ENCODE assay signal across 9 mouse cellular contexts in the genomic region with DNA sequence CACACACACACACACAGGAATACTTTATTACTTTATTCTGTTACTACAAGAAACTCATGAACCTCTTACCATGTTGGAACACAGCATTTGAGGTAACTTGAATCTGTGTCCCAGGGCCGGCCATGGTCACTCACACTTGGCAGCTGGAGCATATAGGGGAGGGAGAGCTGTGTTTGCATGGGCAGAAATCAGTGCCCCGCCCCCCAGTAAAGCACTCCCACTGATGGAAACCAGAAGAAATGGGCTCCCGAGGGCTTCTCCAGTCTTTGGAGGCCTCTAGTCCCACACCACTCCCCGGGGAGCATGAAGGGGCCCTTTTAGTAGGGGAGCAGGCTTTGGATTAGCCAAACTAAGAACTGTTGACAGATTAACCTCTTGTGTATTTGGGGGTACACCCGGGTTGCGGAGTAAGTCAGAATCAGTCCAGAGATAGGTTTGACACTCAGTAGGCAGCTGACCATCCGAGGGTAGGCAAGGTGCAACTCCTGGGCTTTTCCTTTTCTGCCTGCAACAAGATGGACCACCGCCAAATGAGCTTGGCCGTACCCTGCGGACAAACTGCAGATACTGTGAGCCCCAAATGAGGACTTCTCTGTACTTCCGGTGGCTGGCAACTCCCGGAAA.
A peak's percentile ranks its signal among the peaks of the same experiment; 100 is the strongest.
DNase-seq lines count a peak whose midpoint lies in the region; ATAC-seq and TF ChIP-seq lines count a peak whose summit lies in the region.
"Had no signal": no experiment of that assay in that cellular context is flagged by ENCODE, and none has a peak within 500 bp of the region (broad histone marks: within the 10 kb centered on the region; RNA-seq: fewer than 3 reads in every experiment).

No protein-coding gene starts in this region.

- no peaks in the 10 kb centered on the region for H3K9me3 ChIP-seq in kidney, embryonic 16.5 days (ENCODE audit: low read length)
- no peaks in the 10 kb centered on the region for H3K9me3 ChIP-seq in embryonic facial prominence, embryonic 10.5 days
- no peaks in the 10 kb centered on the region for H3K9me3 ChIP-seq in heart, postnatal 0 days (replicated peaks; ENCODE audit: control insufficient read depth, low read length)
- no peaks in the 10 kb centered on the region for H3K9me3 ChIP-seq in midbrain, embryonic 10.5 days (replicated peaks)

- H3K9ac ChIP-seq in kidney, embryonic 16.5 days (replicated peaks; ENCODE audit: low read length), result 0 out of 2 replicates have a peak overlapping the region, but pooled peaks have one; percentile 17
- H3K9ac ChIP-seq in heart, postnatal 0 days (replicated peaks; ENCODE audit: low read depth, low read length), result peak overlapping the region; percentile 49; the same call in 1 of the 2 replicates

- 24% methylated on average over 12 of the region's 12 CpGs for WGBS in kidney, embryonic 16.5 days
- 15% methylated on average over 12 of the region's 12 CpGs for WGBS in embryonic facial prominence, embryonic 10.5 days
- 16% methylated on average over 12 of the region's 12 CpGs for WGBS in heart, postnatal 0 days
- 12% methylated on average over 12 of the region's 12 CpGs for WGBS in midbrain, embryonic 10.5 days

- H3K4me3 ChIP-seq in kidney, embryonic 16.5 days (ENCODE audit: low read length), result peak overlapping the region; percentile 30
- H3K4me3 ChIP-seq in embryonic facial prominence, embryonic 10.5 days, result peak overlapping the region; percentile 52
- H3K4me3 ChIP-seq in heart, postnatal 0 days (ENCODE audit: low read depth, low read length), result peak overlapping the region; percentile 36
- H3K4me3 ChIP-seq in midbrain, embryonic 10.5 days, result peak overlapping the region; percentile 49

- no peak for DNase-seq in kidney, postnatal 25 days
- no peak for DNase-seq in embryonic facial prominence, embryonic 10.5 days (ENCODE audit: low spot score)
- DNase-seq in heart, postnatal 0 days (ENCODE audit: low spot score), result no peak
- DNase-seq in midbrain, embryonic 10.5 days (ENCODE audit: low spot score), result no peak
- DNase-seq in right cerebral cortex, adult 18-20 months, result no peak
- no peak for DNase-seq in left cerebral cortex, adult 8-10 months (ENCODE audit: low spot score in 2 of 2)
- DNase-seq in spleen, adult 12 weeks (ENCODE audit: low spot score), result no peak

- H3K27ac ChIP-seq in kidney, embryonic 16.5 days (ENCODE audit: low read length), result no peak overlapping the region
- peak overlapping the region; percentile 77 for H3K27ac ChIP-seq in embryonic facial prominence, embryonic 10.5 days (replicated peaks)
- H3K27ac ChIP-seq in heart, postnatal 0 days (ENCODE audit: low read depth), result no peak overlapping the region
- peak overlapping the region; percentile 77 for H3K27ac ChIP-seq in midbrain, embryonic 10.5 days (replicated peaks)

- no peak for TF ChIP-seq CTCF in heart, postnatal 0 days (IDR thresholded peaks at IDR 0.05; ENCODE audit: low read depth)

- H3K27me3 ChIP-seq in kidney, embryonic 16.5 days (ENCODE audit: insufficient read depth, low read length), result no peaks in the 10 kb centered on the region
- peaks cover 37% of the 10 kb centered on the region for H3K27me3 ChIP-seq in embryonic facial prominence, embryonic 10.5 days (replicated peaks; ENCODE audit: low read depth, poor library complexity, severe bottlenecking)
- no peaks in the 10 kb centered on the region for H3K27me3 ChIP-seq in heart, postnatal 0 days (ENCODE audit: control insufficient read depth, insufficient read depth, low read length)
- H3K27me3 ChIP-seq in midbrain, embryonic 10.5 days (ENCODE audit: low read depth, poor library complexity, severe bottlenecking), result peaks cover 55% of the 10 kb centered on the region
- H3K27me3 ChIP-seq: Patski had no signal

- peak overlapping the region; percentile 60 for H3K4me2 ChIP-seq in kidney, embryonic 16.5 days (replicated peaks; ENCODE audit: low read depth, low read length)
- peak overlapping the region; percentile 79 for H3K4me2 ChIP-seq in heart, postnatal 0 days (ENCODE audit: low read depth, low read length)

- H3K36me3 ChIP-seq in kidney, embryonic 16.5 days (ENCODE audit: insufficient read depth, low read length), result no peaks in the 10 kb centered on the region; the same call in 1 of the 2 replicates
- H3K36me3 ChIP-seq in embryonic facial prominence, embryonic 10.5 days (replicated peaks), result peaks cover 6% of the 10 kb centered on the region
- H3K36me3 ChIP-seq in heart, postnatal 0 days (replicated peaks; ENCODE audit: control insufficient read depth, insufficient read depth, low read length), result no peaks in the 10 kb centered on the region
- H3K36me3 ChIP-seq in midbrain, embryonic 10.5 days, result 0 out of 2 replicates have a peak, but pooled peaks cover 9% of the 10 kb centered on the region

- no peak for TF ChIP-seq EP300 in heart, postnatal 0 days (IDR thresholded peaks at IDR 0.05; ENCODE audit: low read depth)

- H3K4me1 ChIP-seq in kidney, embryonic 16.5 days (ENCODE audit: insufficient read depth, low read length), result peaks cover 17% of the 10 kb centered on the region
- peaks cover 29% of the 10 kb centered on the region for H3K4me1 ChIP-seq in embryonic facial prominence, embryonic 10.5 days
- H3K4me1 ChIP-seq in heart, postnatal 0 days (ENCODE audit: control insufficient read depth, insufficient read depth), result peaks cover 11% of the 10 kb centered on the region
- H3K4me1 ChIP-seq in midbrain, embryonic 10.5 days, result peaks cover 26% of the 10 kb centered on the region

- ATAC-seq in kidney, embryonic 16.5 days (ENCODE audit: low FRiP score, low TSS enrichment), result peak; percentile 29; the same call in 1 of the 2 replicates
- peak; percentile 16; the same call in 1 of the 2 replicates for ATAC-seq in heart, postnatal 0 days (ENCODE audit: insufficient read depth, low read depth)
- ATAC-seq: Patski had no signal

Comparison
In these comparisons a context has a peak if more than half of its experiments do, and no peak if none do; other contexts are left out.
1. H3K27ac ChIP-seq: peak in embryonic facial prominence, embryonic 10.5 days (single experiment) and midbrain, embryonic 10.5 days (single experiment); none in kidney, embryonic 16.5 days (single experiment) and heart, postnatal 0 days (single experiment).
2. Peak in every context shown above with its lines, with median percentiles within 50 percentile points of each other: H3K4me3 ChIP-seq.